Mouse (Mus musculus): Measurements from ENCODE around the gene Lrrc2. TPM values are rescaled to one million over a fixed set of nuclear protein-coding genes. Genes with fewer than 3 reads are reported as not detected.

Gene Lrrc2
- polyA plus RNA-seq, 1 experiment from 2014 or later = 0.33 TPM

DNA sequence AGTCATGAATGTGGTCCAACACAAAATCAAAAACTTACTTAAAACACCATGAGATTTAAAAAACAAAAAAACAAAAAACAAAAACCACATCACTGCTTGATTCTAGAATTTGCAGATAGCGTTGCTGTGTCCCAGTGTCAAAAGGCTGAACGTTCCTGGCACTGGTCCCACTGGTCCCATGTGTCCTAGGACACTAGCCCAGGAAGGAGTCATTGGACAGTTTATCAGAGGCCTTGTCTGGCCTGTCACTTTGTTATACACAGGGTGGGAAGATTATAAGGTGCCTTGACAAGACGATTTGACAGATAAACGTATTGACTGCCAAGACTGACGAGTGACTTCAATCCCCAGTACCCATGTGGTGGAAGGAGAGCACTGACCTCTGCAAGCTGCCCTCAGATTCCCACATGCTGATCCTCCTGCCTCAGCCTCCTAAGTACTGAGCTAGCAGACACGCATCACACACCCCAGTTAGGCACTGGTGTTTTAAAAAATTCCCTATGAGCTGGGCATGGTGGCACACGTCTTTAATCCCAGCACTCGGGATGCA lies 12.3 kb downstream of the Lrrc2 start:
- Histone ChIP-seq H3K36me3 (ENCODE audit: control insufficient read depth, insufficient read depth, low read length) (no peaks in the 10 kb centered on the region), H3K27ac (replicated peaks; ENCODE audit: low read depth, low read length) (no peak overlapping the region), H3K4me3 (ENCODE audit: low read depth, low read length) (no peak overlapping the region), H3K4me2 (ENCODE audit: low read depth, severe bottlenecking) (no peak overlapping the region), H3K9ac (ENCODE audit: low read length) (no peak overlapping the region), H3K9me3 (ENCODE audit: control insufficient read depth, low read length) (no peaks in the 10 kb centered on the region), H3K4me1 (ENCODE audit: control insufficient read depth, insufficient read depth, low read length) (no peaks in the 10 kb centered on the region), H3K27me3 (ENCODE audit: control insufficient read depth, insufficient read depth, low read length) (no peaks in the 10 kb centered on the region)
- DNase-seq (ENCODE audit: low spot score) (no peak), ATAC-seq (ENCODE audit: insufficient number of reproducible peaks, low FRiP score, low TSS enrichment, low read depth) (no peak)
- WGBS = 91% methylated on average over 8 of the region's 8 CpGs

DNA sequence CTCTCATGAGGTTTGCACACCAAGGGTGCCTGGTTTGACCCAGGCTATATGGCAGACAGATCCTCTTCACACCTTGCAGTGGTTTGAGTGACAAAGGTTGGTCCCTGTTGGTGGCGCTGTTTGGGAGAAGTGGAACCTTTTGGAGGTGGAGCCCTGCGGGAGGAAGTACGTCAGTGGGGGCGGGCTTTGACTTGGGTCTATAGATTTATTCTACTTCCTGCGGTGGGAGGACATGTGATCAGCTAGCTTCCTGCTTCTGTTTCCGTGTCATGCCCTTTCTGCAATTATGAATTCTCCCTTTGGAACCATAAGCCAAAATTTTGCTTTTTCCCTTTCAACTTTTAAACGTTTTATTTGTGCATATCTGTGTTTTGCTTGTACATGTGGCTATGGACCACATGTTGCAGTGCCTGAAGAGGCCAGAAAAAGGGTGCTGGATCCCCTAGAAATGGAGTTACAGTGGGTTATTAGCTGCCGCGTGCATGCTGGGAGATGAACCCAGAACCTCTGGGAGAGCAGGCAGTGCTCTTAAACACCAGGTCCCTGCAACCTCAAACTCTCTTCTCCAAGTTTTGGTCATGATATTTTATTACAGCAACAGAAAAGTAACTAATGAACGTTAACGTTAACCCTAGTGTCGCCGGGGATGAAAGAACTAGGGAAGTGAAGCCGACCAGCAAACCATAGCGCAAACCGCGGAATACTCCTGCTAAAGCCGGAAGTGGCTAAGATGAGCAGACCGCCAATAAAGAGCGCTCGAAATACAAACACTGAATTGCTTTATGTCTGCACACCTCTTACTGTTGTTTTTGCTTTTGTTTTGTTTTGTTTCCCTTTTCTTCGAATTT lies 13.9 kb downstream of the Lrrc2 start:
- Histone ChIP-seq H3K27me3 (ENCODE audit: control insufficient read depth, insufficient read depth, low read length) (no peaks in the 10 kb centered on the region), H3K9me3 (ENCODE audit: control insufficient read depth, low read length) (no peaks in the 10 kb centered on the region), H3K4me1 (ENCODE audit: control insufficient read depth, insufficient read depth, low read length) (no peaks in the 10 kb centered on the region), H3K36me3 (ENCODE audit: control insufficient read depth, insufficient read depth, low read length) (no peaks in the 10 kb centered on the region), H3K4me3 (ENCODE audit: low read depth, low read length) (no peak overlapping the region), H3K9ac (ENCODE audit: low read length) (no peak overlapping the region), H3K27ac (replicated peaks; ENCODE audit: low read depth, low read length) (no peak overlapping the region), H3K4me2 (ENCODE audit: low read depth, severe bottlenecking) (no peak overlapping the region)
- ATAC-seq (ENCODE audit: insufficient number of reproducible peaks, low FRiP score, low TSS enrichment, low read depth) = no peak
- 89% methylated on average over 22 of the region's 22 CpGs for WGBS
- DNase-seq (ENCODE audit: low spot score) = no peak

DNA sequence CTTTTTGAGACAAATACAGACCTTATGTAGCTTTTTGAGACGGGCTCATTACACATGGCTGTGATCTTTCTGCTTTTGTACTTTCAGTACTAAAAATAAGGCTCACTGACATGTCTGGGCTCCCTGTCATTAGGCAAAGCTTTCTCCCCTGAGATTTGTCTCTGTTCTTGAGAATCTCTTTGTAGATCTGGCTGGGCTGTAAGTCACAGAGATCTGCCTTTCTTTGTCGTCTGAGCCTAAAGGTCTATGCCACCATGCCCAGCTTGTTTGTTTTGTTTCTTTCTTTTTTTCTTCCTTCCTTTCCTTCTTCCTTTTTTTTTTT lies 14.5 kb downstream of the Lrrc2 start:
- ATAC-seq (ENCODE audit: insufficient number of reproducible peaks, low FRiP score, low TSS enrichment, low read depth) = no peak

DNA sequence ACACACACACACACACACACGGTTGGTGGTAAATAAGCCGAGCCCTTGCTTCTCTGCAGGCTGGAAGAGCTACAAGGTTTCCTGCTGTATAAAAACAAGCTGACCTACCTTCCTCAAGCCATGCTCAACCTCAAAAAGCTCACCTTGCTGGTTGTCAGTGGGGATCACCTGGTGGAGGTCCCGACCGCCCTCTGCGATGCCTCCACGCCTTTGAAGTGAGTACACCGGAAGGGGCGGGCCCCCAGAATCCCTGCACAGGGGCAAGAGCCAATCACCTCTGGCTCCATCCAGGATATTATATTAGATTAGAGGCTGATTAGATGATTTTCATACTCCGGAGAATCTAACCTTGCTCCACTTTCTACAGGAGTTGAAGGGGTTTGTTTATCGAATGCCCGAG lies 28.1 kb downstream of the Lrrc2 start:
- no peak for DNase-seq (ENCODE audit: low spot score)

More for the DNA sequence above, 14.5 kb downstream of the Lrrc2 start:
- no peaks in the 10 kb centered on the region for H3K4me1 ChIP-seq (ENCODE audit: control insufficient read depth, insufficient read depth, low read length)
- no peak overlapping the region for H3K27ac ChIP-seq (replicated peaks; ENCODE audit: low read depth, low read length)
- no peak overlapping the region for H3K4me3 ChIP-seq (ENCODE audit: low read depth, low read length)
- H3K9ac ChIP-seq (ENCODE audit: low read length) = no peak overlapping the region
- WGBS = 77% methylated on average over 2 of the region's 2 CpGs
- H3K36me3 ChIP-seq (ENCODE audit: control insufficient read depth, insufficient read depth, low read length) = no peaks in the 10 kb centered on the region
- H3K9me3 ChIP-seq (ENCODE audit: control insufficient read depth, low read length) = no peaks in the 10 kb centered on the region
- DNase-seq (ENCODE audit: low spot score) = no peak
- no peak overlapping the region for H3K4me2 ChIP-seq (ENCODE audit: low read depth, severe bottlenecking)
- no peaks in the 10 kb centered on the region for H3K27me3 ChIP-seq (ENCODE audit: control insufficient read depth, insufficient read depth, low read length)

DNA sequence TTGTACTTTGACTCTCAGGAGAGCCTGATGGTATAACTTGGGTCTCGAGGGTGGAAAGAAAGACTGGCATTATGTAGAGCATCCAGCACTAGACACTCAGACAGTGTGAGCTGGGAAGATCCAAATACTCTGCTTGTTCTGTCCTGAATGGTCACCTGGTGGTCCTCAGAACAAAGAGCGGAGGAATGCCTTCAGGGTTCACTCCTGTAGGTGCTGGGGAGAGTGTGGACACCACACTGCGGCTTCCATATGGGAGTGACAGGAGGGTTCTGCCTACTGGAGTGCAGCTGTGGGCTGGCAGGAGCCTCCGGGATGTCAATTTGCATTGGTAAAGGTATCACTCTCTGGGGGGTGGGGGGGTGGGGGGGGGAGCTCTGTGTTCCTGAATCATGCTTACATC lies 31.0 kb downstream of the Lrrc2 start:
- 66% methylated on average over 4 of the region's 4 CpGs for WGBS
- Histone ChIP-seq H3K4me2 (ENCODE audit: low read depth, severe bottlenecking) (no peak overlapping the region), H3K4me1 (ENCODE audit: control insufficient read depth, insufficient read depth, low read length) (no peaks in the 10 kb centered on the region), H3K9me3 (ENCODE audit: control insufficient read depth, low read length) (no peaks in the 10 kb centered on the region), H3K4me3 (ENCODE audit: low read depth, low read length) (no peak overlapping the region), H3K27me3 (ENCODE audit: control insufficient read depth, insufficient read depth, low read length) (no peaks in the 10 kb centered on the region), H3K27ac (replicated peaks; ENCODE audit: low read depth, low read length) (no peak overlapping the region), H3K36me3 (ENCODE audit: control insufficient read depth, insufficient read depth, low read length) (no peaks in the 10 kb centered on the region), H3K9ac (ENCODE audit: low read length) (no peak overlapping the region)
- DNase-seq (ENCODE audit: low spot score) (no peak), ATAC-seq (ENCODE audit: insufficient number of reproducible peaks, low FRiP score, low TSS enrichment, low read depth) (no peak)

More for the DNA sequence above, 28.1 kb downstream of the Lrrc2 start:
- Histone ChIP-seq H3K27ac (replicated peaks; ENCODE audit: low read depth, low read length) (no peak overlapping the region), H3K4me2 (ENCODE audit: low read depth, severe bottlenecking) (no peak overlapping the region), H3K4me3 (ENCODE audit: low read depth, low read length) (no peak overlapping the region), H3K9me3 (ENCODE audit: control insufficient read depth, low read length) (no peaks in the 10 kb centered on the region), H3K27me3 (ENCODE audit: control insufficient read depth, insufficient read depth, low read length) (no peaks in the 10 kb centered on the region), H3K4me1 (ENCODE audit: control insufficient read depth, insufficient read depth, low read length) (no peaks in the 10 kb centered on the region), H3K36me3 (ENCODE audit: control insufficient read depth, insufficient read depth, low read length) (no peaks in the 10 kb centered on the region), H3K9ac (ENCODE audit: low read length) (no peak overlapping the region)
- no peak for ATAC-seq (ENCODE audit: insufficient number of reproducible peaks, low FRiP score, low TSS enrichment, low read depth)
- WGBS = 96% methylated on average over 11 of the region's 11 CpGs

DNA sequence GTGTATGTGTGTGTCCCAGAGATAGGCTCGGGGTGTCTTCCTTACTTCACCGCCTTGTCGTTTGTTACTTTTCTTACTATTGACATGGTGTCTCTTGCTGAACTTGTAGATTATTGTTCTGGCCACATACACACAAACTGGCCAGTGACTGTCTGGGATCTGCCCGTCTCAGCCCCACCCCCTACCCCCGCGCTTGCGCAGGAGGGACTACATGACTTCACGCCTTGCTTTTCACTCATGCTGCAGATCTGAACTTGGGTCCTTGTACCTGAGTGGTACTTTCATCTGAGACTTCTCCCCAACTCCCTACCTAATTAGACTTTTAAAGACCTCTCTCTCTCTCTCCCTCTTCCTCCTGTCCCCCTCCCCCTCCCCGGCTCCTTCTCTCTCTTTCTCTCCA lies 32.8 kb downstream of the Lrrc2 start:
- 92% methylated on average over 9 of the region's 9 CpGs for WGBS
- no peak overlapping the region for H3K9ac ChIP-seq (ENCODE audit: low read length)
- no peak overlapping the region for H3K27ac ChIP-seq (replicated peaks; ENCODE audit: low read depth, low read length)
- no peaks in the 10 kb centered on the region for H3K36me3 ChIP-seq (ENCODE audit: control insufficient read depth, insufficient read depth, low read length)
- no peak overlapping the region for H3K4me2 ChIP-seq (ENCODE audit: low read depth, severe bottlenecking)
- no peak overlapping the region for H3K4me3 ChIP-seq (ENCODE audit: low read depth, low read length)
- no peak for ATAC-seq (ENCODE audit: insufficient number of reproducible peaks, low FRiP score, low TSS enrichment, low read depth)
- no peaks in the 10 kb centered on the region for H3K9me3 ChIP-seq (ENCODE audit: control insufficient read depth, low read length)
- H3K4me1 ChIP-seq (ENCODE audit: control insufficient read depth, insufficient read depth, low read length) = no peaks in the 10 kb centered on the region
- DNase-seq (ENCODE audit: low spot score) = no peak
- no peaks in the 10 kb centered on the region for H3K27me3 ChIP-seq (ENCODE audit: control insufficient read depth, insufficient read depth, low read length)

DNA sequence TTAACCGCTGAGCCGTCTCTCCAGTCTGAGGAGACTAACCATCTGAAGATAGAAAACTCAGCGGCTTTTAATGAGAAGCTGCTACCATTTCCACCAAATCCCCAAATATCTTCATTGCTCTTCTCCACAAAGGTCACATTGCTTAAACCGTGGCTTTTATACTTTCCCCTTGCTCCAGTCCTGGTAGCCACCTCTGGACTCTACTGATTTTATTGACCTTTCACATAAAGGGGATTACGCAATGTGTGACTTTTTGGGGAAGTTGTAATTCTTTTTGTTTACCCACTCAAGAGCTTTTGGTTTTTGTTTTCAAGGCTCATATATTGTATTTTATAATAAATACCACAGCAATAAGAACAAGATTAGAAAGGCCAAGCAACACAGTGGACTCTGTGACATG lies 34.2 kb downstream of the Lrrc2 start:
- WGBS = 87% methylated on average over 5 of the region's 5 CpGs
- no peaks in the 10 kb centered on the region for H3K36me3 ChIP-seq (ENCODE audit: control insufficient read depth, insufficient read depth, low read length)
- H3K27ac ChIP-seq (replicated peaks; ENCODE audit: low read depth, low read length) = no peak overlapping the region
- ATAC-seq (ENCODE audit: insufficient number of reproducible peaks, low FRiP score, low TSS enrichment, low read depth) (no peak), DNase-seq (ENCODE audit: low spot score) (no peak)
- H3K9ac ChIP-seq (ENCODE audit: low read length) = no peak overlapping the region
- H3K4me3 ChIP-seq (ENCODE audit: low read depth, low read length) = no peak overlapping the region
- H3K27me3 ChIP-seq (ENCODE audit: control insufficient read depth, insufficient read depth, low read length) = no peaks in the 10 kb centered on the region
- H3K4me1 ChIP-seq (ENCODE audit: control insufficient read depth, insufficient read depth, low read length) = no peaks in the 10 kb centered on the region
- no peak overlapping the region for H3K4me2 ChIP-seq (ENCODE audit: low read depth, severe bottlenecking)
- no peaks in the 10 kb centered on the region for H3K9me3 ChIP-seq (ENCODE audit: control insufficient read depth, low read length)

DNA sequence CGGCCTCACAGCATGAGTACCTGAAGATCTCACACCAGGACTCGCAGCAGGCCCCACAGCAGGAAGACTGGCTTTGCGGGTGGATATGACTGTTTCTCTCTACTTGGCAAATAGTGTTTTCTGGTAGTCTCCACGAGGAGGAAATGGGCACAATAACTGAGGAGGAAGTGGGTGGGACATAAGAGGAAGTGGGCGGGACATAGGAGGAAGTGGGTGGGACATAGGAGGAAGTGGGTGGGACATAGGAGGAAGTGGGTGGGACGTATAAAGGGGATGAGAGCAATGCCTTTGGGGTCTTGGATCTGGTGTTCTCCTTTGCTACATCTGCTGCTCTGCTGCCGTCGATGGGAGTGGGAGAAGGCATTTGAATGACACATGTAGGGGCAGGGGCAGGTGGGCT lies 34.6 kb downstream of the Lrrc2 start:
- no peaks in the 10 kb centered on the region for H3K36me3 ChIP-seq (ENCODE audit: control insufficient read depth, insufficient read depth, low read length)
- H3K9me3 ChIP-seq (ENCODE audit: control insufficient read depth, low read length) = no peaks in the 10 kb centered on the region
- no peak overlapping the region for H3K27ac ChIP-seq (replicated peaks; ENCODE audit: low read depth, low read length)
- H3K27me3 ChIP-seq (ENCODE audit: control insufficient read depth, insufficient read depth, low read length) = no peaks in the 10 kb centered on the region
- no peak for DNase-seq (ENCODE audit: low spot score)
- no peaks in the 10 kb centered on the region for H3K4me1 ChIP-seq (ENCODE audit: control insufficient read depth, insufficient read depth, low read length)
- 93% methylated on average over 8 of the region's 8 CpGs for WGBS
- ATAC-seq (ENCODE audit: insufficient number of reproducible peaks, low FRiP score, low TSS enrichment, low read depth) = no peak
- H3K4me2 ChIP-seq (ENCODE audit: low read depth, severe bottlenecking) = no peak overlapping the region
- H3K4me3 ChIP-seq (ENCODE audit: low read depth, low read length) = no peak overlapping the region
- no peak overlapping the region for H3K9ac ChIP-seq (ENCODE audit: low read length)

DNA sequence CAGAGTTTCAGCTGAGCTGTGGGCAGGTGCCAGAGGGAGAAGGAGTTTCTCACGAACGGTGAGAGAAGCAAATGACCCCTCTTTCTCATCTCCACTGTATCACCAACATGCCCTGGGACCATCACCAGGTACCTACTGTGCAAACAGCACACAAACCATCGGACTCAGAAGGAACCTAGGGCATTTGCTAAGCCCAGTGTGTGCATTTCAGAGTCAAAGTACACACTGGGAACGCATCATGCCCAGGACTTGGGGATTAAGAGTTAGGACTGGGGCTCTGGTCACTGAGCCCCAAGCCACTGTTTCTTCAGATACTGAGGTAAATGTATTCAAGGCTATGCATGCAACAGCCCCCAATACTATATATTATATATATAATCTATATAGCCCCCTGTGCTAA lies 36.0 kb downstream of the Lrrc2 start:
- H3K4me3 ChIP-seq (ENCODE audit: low read depth, low read length) = no peak overlapping the region
- no peaks in the 10 kb centered on the region for H3K36me3 ChIP-seq (ENCODE audit: control insufficient read depth, insufficient read depth, low read length)
- no peak overlapping the region for H3K27ac ChIP-seq (replicated peaks; ENCODE audit: low read depth, low read length)
- no peak overlapping the region for H3K9ac ChIP-seq (ENCODE audit: low read length)
- no peaks in the 10 kb centered on the region for H3K27me3 ChIP-seq (ENCODE audit: control insufficient read depth, insufficient read depth, low read length)
- DNase-seq (ENCODE audit: low spot score) (no peak), ATAC-seq (ENCODE audit: insufficient number of reproducible peaks, low FRiP score, low TSS enrichment, low read depth) (no peak)
- WGBS = 75% methylated on average over 4 of the region's 4 CpGs
- H3K4me2 ChIP-seq (ENCODE audit: low read depth, severe bottlenecking) = no peak overlapping the region
- H3K9me3 ChIP-seq (ENCODE audit: control insufficient read depth, low read length) = no peaks in the 10 kb centered on the region
- no peaks in the 10 kb centered on the region for H3K4me1 ChIP-seq (ENCODE audit: control insufficient read depth, insufficient read depth, low read length)
